Mouse (Mus musculus): ENCODE data around the gene Olfr771.

GRCm38 (mm10) chr10:129138898-129139297, 25.7 kb downstream of the Olfr771 start, which contains the start of gene Olfr770:
- TF ChIP-seq CTCF (IDR thresholded peaks at IDR 0.05; ENCODE audit: low read depth) (no peak), EP300 (IDR thresholded peaks at IDR 0.05; ENCODE audit: low read depth) (no peak)

Measured in liver, postnatal 0 days (tissue).